Mouse (Mus musculus): ENCODE data around the gene Olfr591. TPM values are rescaled to one million over a fixed set of nuclear protein-coding genes. Genes with fewer than 3 reads are reported as not detected.
"Not testable (repeated sequence)": the region's sequence is repeated elsewhere in the genome, so short reads cannot be mapped to it uniquely, and the experiment has no call there.

Olfr591 gene
- polyA plus RNA-seq (2012), result not detected in 2 replicates

DNA sequence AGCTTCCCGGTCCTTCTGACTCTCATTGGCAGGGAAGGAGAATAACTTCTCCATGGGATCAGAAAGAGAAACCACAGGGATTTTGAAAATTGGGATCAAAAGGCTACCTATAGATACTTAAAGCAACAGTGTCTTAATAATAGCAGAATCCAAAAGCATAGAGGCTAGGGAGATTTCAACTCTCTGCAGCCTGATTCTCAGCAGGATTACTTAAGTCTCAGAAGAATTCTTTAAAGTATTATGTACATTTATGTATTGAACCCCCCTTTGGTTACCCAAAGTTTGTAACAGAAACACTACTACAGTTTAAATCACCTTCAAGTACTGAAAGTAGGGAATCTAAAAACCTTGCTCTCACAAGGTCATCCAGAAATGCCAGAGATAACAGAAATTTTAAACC is at the start of gene Olfr591:
Olfr591 (minus strand) TSS at position 101 of the 400 bp plus-strand sequence.
- TF ChIP-seq GATA1 (IDR thresholded peaks at IDR 0.05; ENCODE audit: low read length), result no peak

DNA sequence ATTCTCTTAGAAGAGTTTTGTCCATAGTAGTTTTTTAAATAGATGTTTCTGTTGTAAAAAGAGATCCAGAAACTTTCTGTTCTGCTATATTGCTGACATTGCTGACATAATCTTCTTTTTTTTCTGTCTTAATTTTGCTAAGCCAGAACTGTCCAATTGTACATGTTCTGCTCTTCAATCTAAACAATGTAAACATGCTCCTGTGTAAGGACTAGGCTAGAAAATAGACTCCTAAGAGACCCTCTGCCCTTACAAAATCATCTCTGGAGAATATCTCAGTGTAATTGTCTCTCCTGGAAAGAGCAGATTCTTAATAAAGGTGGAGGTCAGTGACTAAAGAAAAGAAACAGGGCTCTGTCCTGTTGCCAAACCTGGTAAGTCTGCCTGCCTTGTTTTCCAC is 38.6 kb upstream of the Olfr591 start, which contains the start of gene Olfr594:
Olfr594 (plus strand) TSS at position 301 of the 400 bp plus-strand sequence.
- no peak for TF ChIP-seq GATA1 (IDR thresholded peaks at IDR 0.05; ENCODE audit: low read length)

DNA sequence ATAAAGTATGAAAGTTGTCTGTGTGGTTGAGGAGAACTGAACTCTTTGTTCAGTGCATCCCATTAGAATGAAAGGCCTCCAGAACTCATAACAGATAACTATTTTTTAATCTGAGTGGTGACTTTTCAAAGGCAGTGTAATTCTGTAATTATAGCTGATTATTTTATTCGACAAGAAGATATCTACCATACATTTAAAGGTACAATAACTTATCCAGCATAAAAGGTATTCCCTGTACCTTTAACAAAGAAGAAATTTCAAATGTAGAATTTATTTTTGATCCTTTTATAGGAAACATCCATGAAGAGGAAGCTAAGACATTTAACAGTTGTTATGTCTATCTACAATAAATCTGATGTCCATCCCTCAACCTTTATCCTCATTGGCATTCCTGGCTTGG is 33.4 kb upstream of the Olfr591 start, which contains the start of gene Olfr593:
Olfr593 (plus strand) TSS at position 301 of the 400 bp plus-strand sequence.
- TF ChIP-seq GATA1 (IDR thresholded peaks at IDR 0.05; ENCODE audit: low read length), result no peak

DNA sequence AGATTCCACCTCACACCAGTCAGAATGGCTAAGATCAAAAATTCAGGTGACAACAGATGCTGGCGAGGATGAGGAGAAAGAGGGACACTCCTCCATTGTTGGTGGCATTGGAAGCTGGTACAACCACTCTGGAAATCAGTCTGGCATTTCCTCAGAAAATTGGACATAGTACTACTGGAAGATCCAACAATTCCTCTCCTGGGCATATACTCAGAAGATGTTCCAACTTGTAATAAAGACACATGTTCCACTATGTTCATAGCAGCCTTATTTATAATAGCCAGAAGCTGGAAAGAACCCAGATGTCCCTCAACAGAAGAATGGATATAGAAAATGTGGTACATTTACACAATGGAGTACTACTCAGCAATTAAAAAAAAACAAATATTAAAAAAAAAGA is 6.4 kb upstream of the Olfr591 start, which contains the start of gene Olfr592:
Olfr592 (plus strand) TSS at position 301 of the 400 bp plus-strand sequence.
- TF ChIP-seq GATA1 (IDR thresholded peaks at IDR 0.05; ENCODE audit: low read length), result not testable (repeated sequence)

DNA sequence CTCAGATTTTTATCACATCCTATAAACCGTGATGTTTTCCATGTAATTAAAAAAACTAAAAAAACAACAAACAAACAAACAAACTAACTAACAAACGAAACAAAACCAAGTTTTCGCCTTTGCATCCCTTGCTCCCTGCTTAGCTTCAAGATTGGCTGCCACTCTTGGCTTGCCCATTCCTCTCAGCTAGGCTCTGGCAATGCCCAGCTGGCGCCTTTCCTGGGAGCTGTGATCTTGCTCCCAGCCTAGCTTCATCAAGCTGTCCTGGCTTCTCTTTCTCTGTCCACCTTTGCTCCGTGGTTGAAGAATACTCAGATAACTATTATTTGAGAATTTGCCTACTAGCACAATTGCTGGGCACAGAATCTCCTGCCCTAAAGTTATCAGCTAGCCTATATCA is 8.4 kb downstream of the Olfr591 start:
- no peak for TF ChIP-seq GATA1 (IDR thresholded peaks at IDR 0.05; ENCODE audit: low read length)

DNA sequence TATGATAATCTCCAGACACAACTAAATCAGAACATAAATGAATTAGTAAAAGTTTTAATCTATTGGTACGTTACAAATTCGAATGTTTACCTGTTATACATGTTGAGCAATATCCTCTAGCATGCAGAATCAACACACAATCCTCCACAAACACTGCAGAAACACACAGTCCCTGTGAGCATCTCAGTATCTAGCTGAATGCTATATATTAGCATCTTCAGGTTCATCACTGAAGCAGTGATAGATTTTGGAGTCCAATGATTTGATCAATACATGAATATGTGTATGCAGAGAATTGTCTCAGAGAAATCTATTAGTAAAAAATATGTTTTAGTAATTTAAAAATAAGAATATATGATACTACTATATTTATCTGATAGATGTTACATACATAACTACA is 21.9 kb downstream of the Olfr591 start, which contains the start of gene Olfr589:
Olfr589 (minus strand) TSS at position 101 of the 400 bp plus-strand sequence.
- TF ChIP-seq GATA1 (IDR thresholded peaks at IDR 0.05; ENCODE audit: low read length), result no peak

DNA sequence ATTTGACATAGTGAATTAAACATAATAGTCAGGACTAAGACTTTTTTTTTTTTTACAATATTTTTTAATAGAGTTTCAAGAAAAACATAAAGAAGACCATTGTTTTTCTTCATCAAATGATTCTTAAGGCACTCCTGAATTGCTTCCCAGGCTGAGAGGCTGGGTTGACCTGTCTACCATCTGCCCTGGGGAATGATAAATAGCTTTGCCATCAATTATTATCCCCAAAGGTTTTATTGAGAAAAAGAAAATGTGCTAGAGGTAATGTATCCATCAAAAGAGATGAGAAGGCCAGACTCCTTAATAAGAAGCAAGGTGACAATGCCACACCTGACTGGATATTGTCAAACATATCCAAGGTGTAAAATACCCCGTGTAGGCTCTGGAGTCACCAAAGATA is 37.6 kb downstream of the Olfr591 start, which contains the start of gene Olfr588-ps1:
Olfr588-ps1 (plus strand) TSS at position 301 of the 400 bp plus-strand sequence.
- no peak for TF ChIP-seq GATA1 (IDR thresholded peaks at IDR 0.05; ENCODE audit: low read length)

DNA sequence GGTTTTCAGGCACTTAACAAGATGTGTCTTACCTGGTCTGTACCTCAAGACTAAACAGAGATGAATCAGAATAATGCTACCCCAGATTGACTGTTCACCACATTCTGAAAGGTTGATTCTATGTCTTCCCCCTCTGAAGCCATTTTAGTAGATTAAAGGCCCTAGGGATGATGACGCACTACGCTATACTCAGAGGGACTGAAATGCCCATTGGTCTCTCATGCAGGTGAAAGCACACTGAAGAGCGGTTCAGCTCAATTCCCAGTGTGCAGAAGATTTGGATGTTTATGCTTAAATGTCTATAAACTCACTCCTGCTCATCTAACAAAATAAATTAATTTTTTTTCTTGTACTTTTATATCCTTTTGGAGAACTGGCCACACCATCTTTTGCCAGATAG is 52.6 kb downstream of the Olfr591 start, which contains the start of gene Olfr586:
Olfr586 (minus strand) TSS at position 101 of the 400 bp plus-strand sequence.
- TF ChIP-seq GATA1 (IDR thresholded peaks at IDR 0.05; ENCODE audit: low read length), result no peak

DNA sequence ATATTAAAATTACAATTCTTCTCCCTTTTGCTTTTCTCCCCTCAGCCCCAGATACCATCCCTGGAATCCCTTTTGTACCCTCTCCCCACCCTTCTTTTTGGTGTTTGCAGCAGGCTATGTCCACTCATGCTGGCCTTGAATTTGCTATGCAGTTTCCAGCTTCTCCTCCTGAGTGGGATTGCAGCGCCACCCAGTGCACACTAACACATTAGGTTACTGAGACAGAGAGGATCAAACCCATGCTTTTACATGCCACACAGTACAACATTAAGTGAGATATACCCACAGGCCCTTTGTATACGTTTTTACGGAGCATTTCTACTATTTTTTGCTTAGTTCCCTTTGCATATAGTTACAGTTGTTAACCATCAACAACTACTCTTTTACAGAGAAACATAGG is 58.7 kb downstream of the Olfr591 start:
- TF ChIP-seq GATA1 (IDR thresholded peaks at IDR 0.05; ENCODE audit: low read length), result no peak

Other genes with a start within 250 kb of the Olfr591 start
- gene Olfr573-ps1, start 235.8 kb downstream of the Olfr591 start, polyA plus RNA-seq (2012), result not detected in 2 replicates
- gene Olfr574, start 229.9 kb downstream of the Olfr591 start, polyA plus RNA-seq (2012), result not detected in 2 replicates
- not detected in 2 replicates for gene Olfr575, start 219.6 kb downstream of the Olfr591 start, polyA plus RNA-seq (2012)
- not detected in 2 replicates for gene Olfr576, start 215.7 kb downstream of the Olfr591 start, polyA plus RNA-seq (2012)
- not detected in 2 replicates for gene Olfr577, start 202.4 kb downstream of the Olfr591 start, polyA plus RNA-seq (2012)
- not detected in 2 replicates for gene Olfr578, start 189.0 kb downstream of the Olfr591 start, polyA plus RNA-seq (2012)
- gene Olfr582, start 140.3 kb downstream of the Olfr591 start, polyA plus RNA-seq (2012), result not detected in 2 replicates
- not detected in 2 replicates for gene Olfr583, start 127.0 kb downstream of the Olfr591 start, polyA plus RNA-seq (2012)
- not detected in 2 replicates for gene Olfr584, start 96.5 kb downstream of the Olfr591 start, polyA plus RNA-seq (2012)
- gene Olfr585, start 80.6 kb downstream of the Olfr591 start, polyA plus RNA-seq (2012), result not detected in 2 replicates
- not detected in 2 replicates for gene Olfr586, start 52.7 kb downstream of the Olfr591 start, polyA plus RNA-seq (2012)
- not detected in 2 replicates for gene Olfr588-ps1, start 37.5 kb downstream of the Olfr591 start, polyA plus RNA-seq (2012)
- gene Olfr589, start 22.0 kb downstream of the Olfr591 start, polyA plus RNA-seq (2012), result not detected in 2 replicates
- gene Olfr592, start 6.5 kb upstream of the Olfr591 start, polyA plus RNA-seq (2012), result not detected in 2 replicates
- gene Olfr593, start 33.5 kb upstream of the Olfr591 start, polyA plus RNA-seq (2012), result not detected in 2 replicates
- gene Olfr594, start 38.7 kb upstream of the Olfr591 start, polyA plus RNA-seq (2012), result not detected in 2 replicates
- not detected in 2 replicates for gene Usp17ld, start 74.2 kb upstream of the Olfr591 start, polyA plus RNA-seq (2012)
- gene Olfr596, start 127.3 kb upstream of the Olfr591 start, polyA plus RNA-seq (2012), result not detected in 2 replicates
- gene Olfr597, start 138.0 kb upstream of the Olfr591 start, polyA plus RNA-seq (2012), result not detected in 2 replicates
- not detected in 2 replicates for gene Olfr598, start 145.2 kb upstream of the Olfr591 start, polyA plus RNA-seq (2012)
- not detected in 2 replicates for gene Olfr599, start 157.6 kb upstream of the Olfr591 start, polyA plus RNA-seq (2012)
- gene Olfr600, start 171.3 kb upstream of the Olfr591 start, polyA plus RNA-seq (2012), result not detected in 2 replicates
- not detected in 2 replicates for gene Olfr601, start 184.3 kb upstream of the Olfr591 start, polyA plus RNA-seq (2012)
- gene Olfr603, start 207.8 kb upstream of the Olfr591 start, polyA plus RNA-seq (2012), result not detected in 2 replicates
- gene Usp17lc, start 236.7 kb upstream of the Olfr591 start, polyA plus RNA-seq (2012), result not detected in 2 replicates

Measured in G1E-ER4 (cell line).